Mouse (Mus musculus) gastrocnemius, postnatal 36 days (tissue): ENCODE data around the gene Thsd4. TPM values are rescaled to one million over a fixed set of nuclear protein-coding genes. Genes with fewer than 3 reads are reported as not detected.

Experiments used
- DNase-seq, 2 experiments: peaks; one replicate each; pipeline ENCODE4 v3.0.0; 2022
- intact Hi-C: fragments of 180-260 bp; cut with DNase I; formaldehyde crosslinking; loops from one replicate; pipeline ENCODE4 v1.15.1; 2025
- total RNA-seq, 2 experiments: library from RNA; stranded (reverse); gene quantifications; 2 replicates each; pipeline ENCODE4 v1.2.3; 2021

Thsd4 gene
- total RNA-seq, 2 experiments from 2014 or later = 0.59 to 0.84 TPM

DNA sequence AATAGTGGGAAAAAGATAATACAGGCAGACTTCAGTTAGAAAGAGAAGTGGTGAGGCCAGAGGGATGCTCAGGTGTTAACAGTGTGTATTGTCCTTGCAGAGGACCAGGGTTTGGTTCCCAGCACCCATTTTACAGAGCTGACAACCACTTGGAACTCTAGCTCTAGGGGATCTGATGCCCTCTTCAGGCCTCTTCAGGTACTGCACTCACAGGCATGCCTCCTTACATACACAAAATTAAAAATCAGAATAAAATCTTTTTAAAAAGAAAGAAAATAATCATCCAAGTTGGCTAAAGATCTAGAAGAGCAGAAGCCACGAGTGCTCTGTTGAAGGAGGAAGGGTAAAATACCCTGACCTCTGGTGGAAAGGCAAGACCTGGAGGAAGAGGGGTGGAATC is 478.7 kb downstream of the Thsd4 start:
- intact Hi-C loops = no loop called here
- no peak for DNase-seq

DNA sequence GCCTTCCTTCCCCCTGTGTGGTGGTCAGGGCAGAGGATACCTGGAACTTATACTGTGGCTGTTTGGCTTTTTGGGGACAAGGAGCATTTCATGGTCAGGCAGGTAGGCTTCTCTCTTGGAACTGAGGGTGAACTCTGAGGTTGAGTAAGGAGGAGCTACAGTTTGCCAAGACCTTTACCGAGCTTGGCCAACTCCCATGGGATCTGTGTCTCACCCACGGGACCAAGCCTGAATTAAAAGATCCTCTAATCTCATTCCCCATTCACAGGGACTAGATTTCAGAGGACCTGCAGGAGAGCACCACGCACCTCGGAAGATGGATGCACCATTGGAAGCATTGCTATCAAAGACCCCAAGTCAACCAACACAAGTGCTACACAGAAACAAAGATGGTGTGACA is 487.0 kb downstream of the Thsd4 start:
- DNase-seq = no peak

DNA sequence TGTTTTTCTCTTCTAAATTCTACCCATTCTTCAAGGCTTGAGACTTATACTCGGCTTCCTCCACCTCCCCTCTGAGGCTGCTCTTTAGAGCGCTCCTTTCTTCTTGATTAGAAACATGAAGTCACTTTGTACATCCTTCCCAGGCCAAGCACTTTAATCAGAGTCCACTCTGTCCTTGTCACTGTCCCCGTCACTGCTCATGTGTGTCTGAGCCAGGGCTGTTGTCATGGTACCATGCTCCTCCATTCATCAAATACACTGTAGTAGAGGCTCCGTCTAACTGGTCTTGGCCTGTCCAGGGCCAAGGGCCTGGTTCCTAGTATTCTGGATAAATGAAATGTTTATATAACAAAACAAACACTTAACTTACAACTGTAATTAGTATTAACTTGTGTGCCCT is 494.6 kb downstream of the Thsd4 start:
- intact Hi-C loops = no loop called here

More for the DNA sequence above, 487.0 kb downstream of the Thsd4 start:
- intact Hi-C loops = no loop called here

DNA sequence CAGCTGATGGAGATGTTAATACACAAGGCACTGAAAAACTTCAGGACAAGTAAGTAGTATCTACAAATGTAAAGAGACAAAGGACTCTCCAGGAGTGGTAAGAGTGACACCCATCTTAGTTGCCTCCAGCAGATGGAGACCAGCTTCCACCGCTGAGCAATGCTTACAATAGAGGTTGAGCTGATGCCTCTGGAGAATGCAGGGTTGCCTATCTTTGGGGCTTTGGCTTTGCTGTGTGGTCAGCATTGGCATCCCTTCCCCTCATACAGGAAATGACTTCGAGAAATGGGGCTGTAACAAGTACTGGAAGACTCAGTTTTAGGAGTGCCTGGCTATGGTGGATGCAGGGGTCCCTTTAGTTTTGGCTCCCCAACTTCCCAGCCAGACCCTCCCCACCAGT is 495.1 kb downstream of the Thsd4 start:
- intact Hi-C loops = no loop called here
- no peak for DNase-seq

More for the DNA sequence above, 494.6 kb downstream of the Thsd4 start:
- no peak for DNase-seq

- DNase-seq = no peak
- intact Hi-C loops = no loop called here
Observed at GRCm38 (mm10) chr9:60025919-60026318, 495.9 kb downstream of the Thsd4 start.

DNA sequence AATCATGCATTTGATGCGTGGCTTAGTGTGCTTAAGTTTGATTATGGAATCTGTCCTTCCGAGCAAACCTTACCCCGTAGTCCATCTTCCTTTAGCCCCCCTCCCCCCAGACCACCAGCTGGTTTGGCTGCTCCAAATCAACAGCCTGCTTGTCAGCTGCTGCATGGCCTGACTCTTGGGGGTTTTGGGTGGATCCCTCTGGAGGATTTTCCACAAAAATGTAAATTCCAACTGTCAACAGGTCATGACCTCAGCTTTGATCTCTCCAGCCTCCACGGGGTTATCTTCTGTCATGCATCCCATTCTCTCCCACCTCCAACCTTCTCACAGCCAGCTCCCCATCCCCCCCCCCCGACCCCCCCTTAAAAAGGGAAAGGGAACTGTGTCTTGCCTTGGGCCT is 496.9 kb downstream of the Thsd4 start:
- DNase-seq = no peak
- intact Hi-C loops = no loop called here

DNA sequence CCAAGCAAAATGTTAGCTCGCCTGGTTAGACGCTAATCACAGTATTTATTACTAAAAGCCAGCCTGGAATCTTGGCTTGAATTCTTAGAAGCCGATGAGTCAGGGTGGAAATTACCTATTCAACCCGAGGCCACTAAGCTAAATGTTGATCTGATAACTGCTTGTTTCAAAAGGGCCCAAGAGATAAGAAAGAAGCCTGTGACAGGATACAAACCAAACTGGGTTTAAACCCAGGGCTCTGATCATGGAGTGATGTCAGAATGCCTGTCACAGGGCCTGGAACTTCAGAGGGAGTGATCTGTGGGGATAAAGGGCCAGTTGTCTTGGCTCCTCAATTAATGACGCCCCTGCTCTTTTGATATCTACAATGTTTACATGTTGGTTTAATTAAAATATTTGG is 497.3 kb downstream of the Thsd4 start:
- DNase-seq = no peak
- intact Hi-C loops = no loop called here

DNA sequence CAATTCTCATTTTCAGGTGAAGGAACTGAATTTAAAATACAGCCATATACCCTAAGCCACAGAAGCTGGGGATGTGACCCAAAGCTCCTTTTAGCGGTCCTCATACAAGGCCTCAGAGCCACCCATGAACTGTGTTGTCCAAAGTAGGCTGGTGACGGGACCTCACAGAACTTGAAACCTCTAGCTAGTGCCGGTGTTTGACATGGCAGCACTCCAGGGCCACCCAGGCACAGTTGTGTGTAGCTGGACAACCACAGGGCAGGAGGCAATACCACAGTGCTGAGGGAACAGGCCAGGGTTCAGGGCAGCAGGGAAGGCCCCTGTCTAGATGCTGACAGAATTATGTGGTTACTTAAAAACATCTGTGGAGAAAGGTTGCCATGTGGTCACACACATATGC is 499.5 kb downstream of the Thsd4 start:
- intact Hi-C loops = no loop called here
- no peak for DNase-seq

DNA sequence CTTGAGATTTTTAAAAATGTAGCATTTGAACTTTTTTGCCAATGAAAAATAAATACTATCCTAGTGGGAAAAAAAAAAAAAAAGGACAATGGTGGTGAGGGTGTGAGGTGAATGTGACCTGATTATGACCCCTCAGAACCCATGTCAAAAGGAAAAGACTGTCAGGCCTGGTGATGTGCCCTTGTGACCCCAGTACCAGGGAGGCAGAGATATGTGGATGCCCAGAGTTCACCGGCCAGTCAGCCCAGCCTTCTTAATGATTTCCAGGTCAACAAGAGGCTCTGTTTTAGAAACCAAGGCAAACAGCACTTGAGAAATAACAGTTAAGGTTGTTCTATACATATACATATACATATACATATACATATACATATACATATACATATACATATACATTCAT is 501.4 kb downstream of the Thsd4 start:
- intact Hi-C loops = no loop called here

GRCm38 (mm10) chr9:60010285-60010684 is 511.6 kb downstream of the Thsd4 start:
- DNase-seq = no peak
- intact Hi-C loops = no loop called here

More for the DNA sequence above, 501.4 kb downstream of the Thsd4 start:
- no peak for DNase-seq

- DNase-seq = no peak
- intact Hi-C loops = no loop called here
Observed at GRCm38 (mm10) chr9:60008936-60009335, 512.9 kb downstream of the Thsd4 start.

DNA sequence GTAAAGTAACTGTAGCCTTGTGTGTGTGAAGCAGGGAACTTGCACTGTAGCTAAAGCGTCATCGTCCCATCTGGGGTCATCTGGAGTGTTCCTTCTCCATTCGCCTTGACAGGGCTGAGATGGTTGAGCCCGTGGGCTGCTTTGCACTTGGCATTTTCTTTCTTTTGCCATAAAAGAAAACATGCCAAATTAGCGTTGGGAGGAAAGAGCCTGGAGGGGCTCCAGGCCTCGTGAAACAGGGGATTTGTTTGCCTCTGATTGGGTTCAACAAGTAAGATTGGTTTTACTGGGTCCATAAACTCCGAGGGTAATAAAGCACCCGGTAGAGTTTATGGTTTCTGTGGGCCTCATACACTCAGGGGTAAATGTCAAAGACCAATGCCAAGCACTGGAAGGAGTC is 519.5 kb downstream of the Thsd4 start:
- no peak for DNase-seq
- intact Hi-C loops = no loop called here

GRCm38 (mm10) chr9:60001444-60001843 is 520.4 kb downstream of the Thsd4 start:
- intact Hi-C loops = no loop called here
- no peak for DNase-seq

DNA sequence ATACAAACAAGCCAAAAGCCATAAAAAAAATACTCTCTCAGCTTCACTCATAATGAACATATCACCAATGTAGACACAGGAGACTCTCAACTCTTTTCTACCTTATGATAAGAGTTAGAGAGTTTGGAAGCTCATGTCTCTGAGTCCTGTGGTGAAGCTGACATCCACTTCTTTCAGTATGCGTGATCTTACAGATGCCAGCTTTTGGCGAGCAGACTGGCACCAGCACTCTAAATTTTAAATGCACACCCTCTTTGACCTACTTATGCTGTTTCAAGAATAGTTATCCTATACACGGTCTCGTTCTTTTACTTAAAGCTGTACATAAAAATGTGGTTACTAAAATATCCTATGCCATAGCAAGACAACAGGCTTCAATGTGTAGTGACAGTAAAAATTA is 524.1 kb downstream of the Thsd4 start:
- DNase-seq = no peak
- intact Hi-C loops = no loop called here

- intact Hi-C loops = no loop called here
- DNase-seq = no peak
Observed at GRCm38 (mm10) chr9:59991407-59991806, 530.4 kb downstream of the Thsd4 start.

GRCm38 (mm10) chr9:59989864-59990263 is 532.0 kb downstream of the Thsd4 start:
- intact Hi-C loops = no loop called here
- DNase-seq = peak in 1 of 2 experiments; percentile 28

DNA sequence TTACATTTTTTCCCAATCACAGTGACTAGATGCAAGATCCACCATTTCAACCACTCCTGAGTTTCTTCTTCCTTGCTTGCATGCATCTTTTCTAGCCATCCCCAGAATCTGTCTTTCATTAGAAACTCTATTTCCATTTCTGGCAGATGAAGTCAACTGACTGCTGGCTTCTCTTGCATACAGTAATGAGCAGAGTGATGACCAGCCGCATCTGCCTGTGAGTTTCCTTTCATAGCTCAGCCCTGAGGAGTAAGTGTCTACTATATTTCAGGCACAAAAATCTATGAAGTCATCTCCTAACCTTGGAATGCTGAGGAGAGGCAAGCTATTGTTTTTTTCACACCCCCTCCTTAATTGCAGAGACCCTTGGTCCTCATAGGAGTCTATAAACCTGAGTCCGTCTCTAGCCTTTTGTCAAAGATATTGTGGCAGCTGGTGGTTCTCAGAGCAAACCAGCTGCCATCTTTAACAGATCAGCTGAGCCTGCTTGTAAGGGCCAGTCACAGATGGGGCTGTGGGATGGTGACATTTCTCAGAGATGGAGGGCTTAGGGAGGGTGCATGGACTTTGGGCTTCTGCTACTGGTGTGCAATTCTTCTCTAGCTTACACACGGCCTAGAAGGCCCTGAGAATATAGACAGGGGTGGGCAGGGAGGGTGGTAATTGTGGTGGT is 535.8 kb downstream of the Thsd4 start:
- intact Hi-C loops = no loop called here
- DNase-seq = no peak

DNA sequence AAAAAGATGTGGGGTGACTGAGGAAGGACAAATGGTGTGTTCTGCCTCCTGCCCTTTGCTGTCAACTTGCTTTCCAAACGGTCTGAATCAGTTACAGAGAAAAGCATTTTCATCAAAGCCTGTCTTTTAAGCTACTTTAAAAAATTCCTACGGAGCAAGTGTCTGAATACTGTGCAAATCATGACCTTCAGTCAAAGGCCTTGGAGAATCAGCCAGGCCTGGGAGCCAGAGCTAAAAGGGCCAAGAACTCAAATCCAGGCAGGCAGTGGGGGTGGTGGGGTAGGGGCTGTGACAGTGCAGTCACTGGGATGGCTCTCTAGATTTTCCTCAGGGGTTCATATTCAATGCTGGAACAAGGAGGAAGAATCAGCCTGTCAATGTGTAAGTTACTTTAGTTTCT is 540.7 kb downstream of the Thsd4 start:
- DNase-seq = no peak
- intact Hi-C loops = no loop called here

- intact Hi-C loops = no loop called here
- no peak for DNase-seq
Observed at GRCm38 (mm10) chr9:59971263-59971662, 550.6 kb downstream of the Thsd4 start.

GRCm38 (mm10) chr9:59969383-59969782 is 552.5 kb downstream of the Thsd4 start:
- DNase-seq = no peak

GRCm38 (mm10) chr9:59965046-59965445 is 556.8 kb downstream of the Thsd4 start:
- intact Hi-C loops = loop anchor here (5.0 to 10.0 kb wide), 2 partner anchors 243 to 270 kb away; no protein-coding TSS in a partner anchor
- no peak for DNase-seq

More at GRCm38 (mm10) chr9:59969383-59969782, 552.5 kb downstream of the Thsd4 start:
- intact Hi-C loops = loop anchor here (5.0 to 10.0 kb wide), 2 partner anchors 247 to 265 kb away; no protein-coding TSS in a partner anchor

GRCm38 (mm10) chr9:59964367-59964766 is 557.5 kb downstream of the Thsd4 start:
- intact Hi-C loops = loop anchor here (5.0 to 10.0 kb wide), 2 partner anchors 123 to 270 kb away; no protein-coding TSS in a partner anchor
- DNase-seq = no peak
